Mouse (Mus musculus) cerebellum, postnatal 36 days (tissue): Measurements from ENCODE around the gene Isyna1.

Experiments used
- DNase-seq, 2 experiments: peaks; one replicate each; pipeline ENCODE4 v3.0.0; 2021 to 2022; ENCODE audit warnings: mixed read lengths in 2 of 2

Gene Isyna1

DNA sequence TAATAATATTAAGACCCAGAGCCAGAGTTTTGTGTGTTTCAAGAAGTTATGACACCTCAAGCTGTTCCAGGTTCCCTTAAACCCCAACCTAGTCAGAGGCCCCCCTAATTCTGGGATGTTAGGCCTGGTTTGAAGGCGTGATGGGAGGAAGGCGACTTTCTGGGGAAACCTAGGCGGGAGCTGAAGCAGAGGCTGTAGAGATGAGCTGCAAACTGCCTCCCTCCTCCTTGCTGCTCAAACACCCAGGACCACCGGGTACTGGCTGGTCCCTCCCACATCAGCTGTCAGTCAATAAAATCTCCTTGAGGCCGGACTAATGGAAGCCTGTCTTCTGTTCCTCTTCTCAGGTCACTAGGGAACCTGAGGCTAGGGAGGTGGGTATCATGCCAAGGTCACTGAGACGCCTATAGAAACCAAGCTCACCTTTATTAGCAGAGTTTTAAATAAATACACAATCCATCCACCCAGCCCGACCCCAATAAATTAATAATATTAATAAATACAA lies 34.9 kb downstream of the Isyna1 start:
- DNase-seq = peak in 1 of 2 experiments; percentile 23

DNA sequence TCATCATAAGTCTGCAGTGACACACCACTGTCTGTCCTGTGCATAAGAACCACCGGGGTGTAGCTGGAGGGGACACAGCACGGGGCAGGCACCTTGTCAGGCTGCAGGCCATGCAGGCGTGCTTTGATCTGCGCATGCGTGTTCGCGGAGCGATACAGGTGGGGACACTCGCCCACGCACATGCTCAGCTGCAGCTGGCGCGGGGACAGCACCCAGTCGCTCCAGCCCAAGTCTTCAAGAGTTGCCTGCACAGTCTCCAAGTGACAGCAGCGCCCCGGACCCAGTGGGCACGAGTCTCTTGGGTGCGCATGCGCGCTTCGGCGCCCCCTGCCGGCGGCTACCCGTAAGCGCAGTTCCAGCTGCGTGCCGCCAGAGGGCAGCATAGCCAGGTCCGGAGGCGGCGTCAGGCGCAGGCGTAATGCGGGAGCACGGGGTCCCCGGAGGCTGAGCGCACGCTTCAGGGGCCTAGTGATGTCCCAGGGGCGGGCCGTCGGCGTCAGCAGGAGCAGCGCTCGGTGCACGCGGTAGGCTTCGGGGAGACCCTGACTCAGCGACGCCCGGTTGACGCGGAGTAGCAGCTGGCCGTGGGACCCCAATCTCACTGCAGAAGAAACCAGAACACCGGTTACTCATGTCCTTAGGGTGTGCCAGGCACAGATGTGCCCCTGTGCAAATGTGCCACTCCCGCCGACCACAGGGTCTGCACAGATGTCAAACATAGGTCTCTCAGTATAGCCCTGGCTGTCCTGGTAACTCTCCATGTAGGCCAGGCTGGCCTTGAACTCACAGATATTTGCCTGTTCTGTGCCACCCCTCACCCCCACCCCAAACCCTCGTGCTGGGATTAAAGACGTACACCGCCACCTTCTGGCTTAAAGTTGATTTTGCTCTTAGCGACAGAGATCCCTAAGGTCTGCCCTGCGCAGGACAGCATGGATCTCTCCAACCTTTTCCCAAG lies 35.7 kb downstream of the Isyna1 start:
- DNase-seq = peak; percentile 86 to 93

GRCm38 (mm10) chr8:70630532-70631381 lies 36.6 kb downstream of the Isyna1 start:
- DNase-seq = no peak

GRCm38 (mm10) chr8:70631436-70631835 lies 37.3 kb downstream of the Isyna1 start:
- no peak for DNase-seq

GRCm38 (mm10) chr8:70632346-70632892 lies 38.2 kb downstream of the Isyna1 start, which contains the start of gene Gdf15:
Gdf15 (minus strand) TSS chr8:70632456.
- no peak for DNase-seq

- DNase-seq = no peak
These were observed 39.9 kb downstream of the Isyna1 start for GRCm38 (mm10) chr8:70634066-70634465.

GRCm38 (mm10) chr8:70635527-70635926 lies 41.4 kb downstream of the Isyna1 start:
- no peak for DNase-seq

- DNase-seq = no peak
These were observed 42.7 kb downstream of the Isyna1 start for GRCm38 (mm10) chr8:70636838-70637237.

DNA sequence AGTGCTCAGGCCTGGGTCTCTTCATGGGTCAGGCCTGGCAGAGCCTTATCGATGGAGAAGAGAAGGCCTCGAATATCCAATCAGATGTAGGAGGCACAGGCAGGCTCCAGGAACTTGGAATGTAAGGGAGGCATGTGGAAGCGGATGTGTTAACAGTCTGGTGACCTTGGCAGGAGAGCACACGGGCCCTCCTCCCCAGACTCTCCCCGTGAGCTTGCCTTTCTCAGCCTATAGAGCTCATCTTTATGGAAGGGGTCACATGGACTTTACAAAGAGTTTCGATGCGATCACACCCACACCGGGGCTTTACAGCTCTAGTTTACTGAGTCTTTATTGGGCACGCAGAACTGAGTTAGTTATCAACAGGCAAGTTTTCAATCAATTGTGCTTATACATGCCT lies 44.6 kb downstream of the Isyna1 start:
- no peak for DNase-seq

DNA sequence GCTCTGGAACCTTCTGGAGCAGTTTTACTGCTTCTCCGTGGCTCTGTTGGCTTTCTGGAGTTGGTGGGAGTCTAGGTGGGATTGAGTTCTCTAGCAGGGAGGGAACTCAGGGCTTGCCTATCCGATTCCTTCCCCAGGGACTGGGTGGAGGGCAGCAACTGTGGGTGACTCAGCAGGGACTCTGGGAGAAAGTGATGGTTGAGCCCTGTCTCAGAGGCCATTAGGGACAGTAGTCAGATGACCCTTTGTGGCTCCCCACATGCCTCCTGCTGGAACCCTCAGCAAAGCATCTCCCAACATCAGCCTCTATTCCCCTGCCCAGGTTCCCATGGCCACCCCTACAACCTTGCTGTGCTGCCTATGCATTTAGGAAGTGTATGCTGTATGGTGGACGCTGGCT lies 48.8 kb downstream of the Isyna1 start:
- DNase-seq = no peak

GRCm38 (mm10) chr8:70644065-70644464 lies 49.9 kb downstream of the Isyna1 start:
- DNase-seq = no peak

DNA sequence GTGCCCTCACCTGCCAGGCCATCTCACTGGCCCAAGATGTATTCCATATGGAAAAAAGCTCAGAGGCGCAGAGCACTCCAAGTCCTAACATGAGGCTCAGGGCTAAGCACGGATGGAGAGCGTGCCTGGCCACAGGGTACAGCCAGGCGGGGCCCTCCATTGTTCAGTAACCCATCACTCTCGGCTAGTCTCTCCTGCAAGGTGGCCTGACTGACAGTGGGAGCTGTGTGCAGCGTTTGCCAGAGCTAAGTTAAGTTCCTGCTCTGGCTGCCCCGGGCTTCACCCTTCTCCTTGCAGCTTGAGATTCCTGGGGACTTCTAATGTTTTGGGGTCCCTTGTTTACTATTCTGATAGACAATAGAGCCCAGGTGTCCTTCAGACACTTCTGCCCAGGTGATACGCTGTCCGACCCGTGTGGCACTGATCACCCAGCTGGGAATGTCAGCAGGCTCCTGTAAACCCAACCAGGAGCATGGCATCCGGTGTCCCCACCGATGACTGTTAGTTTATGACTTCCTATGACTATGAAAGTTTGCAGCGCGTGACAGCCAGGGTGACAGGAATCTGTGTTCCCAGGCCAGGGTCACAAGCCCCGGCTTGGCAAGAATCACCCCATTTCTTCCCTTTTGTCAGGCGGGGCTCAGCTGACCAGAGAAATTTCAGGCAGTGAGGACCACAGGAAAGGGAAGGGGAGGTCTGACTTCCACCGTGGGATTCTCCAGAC lies 51.5 kb downstream of the Isyna1 start:
- DNase-seq = no peak

GRCm38 (mm10) chr8:70646369-70646768 lies 52.2 kb downstream of the Isyna1 start:
- DNase-seq = no peak

DNA sequence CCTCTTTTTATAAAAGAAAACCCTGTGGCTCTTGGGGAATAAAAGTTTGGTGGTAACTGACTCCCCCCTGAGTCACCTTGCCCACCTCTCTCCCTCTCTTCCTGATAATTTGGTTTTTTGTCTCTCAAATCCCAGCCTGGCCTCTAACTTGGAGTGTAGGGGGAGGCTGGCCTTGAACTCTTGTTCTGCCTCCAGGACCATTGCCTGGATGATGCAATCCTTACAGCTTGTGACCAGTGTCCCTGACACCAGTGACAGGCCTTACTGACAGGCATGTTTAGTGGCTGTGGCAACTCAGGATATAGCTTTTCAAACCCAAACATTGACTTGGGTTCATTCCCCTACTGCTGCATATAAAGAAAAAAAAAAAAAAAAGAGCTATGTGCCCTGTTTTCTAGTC lies 52.6 kb downstream of the Isyna1 start:
- no peak for DNase-seq
